Mouse (Mus musculus) thymus, adult 18-20 months (tissue): ENCODE results near the gene Lrp5.
A peak's percentile ranks its signal among the peaks of the same experiment; 100 is the strongest.

Source experiments
- DNase-seq, 2 experiments: peaks; one replicate each; pipeline ENCODE4 v3.0.0; 2022; ENCODE audit warnings: mixed read lengths in 2 of 2

Gene Lrp5

DNA sequence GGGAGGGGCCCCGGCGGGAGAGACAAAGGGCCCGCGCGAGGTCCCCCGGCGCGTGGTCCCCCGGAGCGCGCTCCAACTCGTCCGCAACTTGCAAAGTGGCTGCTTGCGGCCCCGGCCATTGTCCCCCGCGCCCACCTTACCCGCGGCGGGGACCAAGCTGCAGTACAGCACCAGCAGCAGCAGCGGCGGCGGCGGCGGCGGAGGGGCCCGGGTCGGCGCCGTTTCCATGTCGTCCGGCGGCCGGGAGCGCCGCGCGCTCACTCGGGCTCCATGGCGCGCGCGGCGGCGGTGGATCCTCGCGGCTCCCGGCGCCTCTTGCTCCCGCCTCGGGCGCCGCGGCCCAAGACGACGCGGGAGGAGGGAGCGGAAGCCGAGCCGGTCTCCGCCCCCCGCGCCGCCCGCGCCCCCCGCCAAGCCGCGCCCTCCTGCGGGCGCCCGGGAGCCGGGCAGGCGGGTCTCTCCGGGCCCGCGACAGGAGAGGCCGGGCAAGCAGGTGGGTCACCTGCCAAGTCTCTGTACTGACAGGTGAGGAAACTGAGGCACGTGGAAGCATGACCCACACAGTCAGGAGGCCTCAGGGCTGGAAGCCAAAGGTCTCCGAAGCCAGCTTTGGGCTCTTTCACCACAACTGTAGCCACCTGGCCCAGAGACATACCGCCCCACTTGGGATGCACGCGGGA is at the start of gene Lrp5:
TSS of gene Lrp5 (minus strand) at position 350 of the 680 bp plus-strand sequence.
- DNase-seq: peak; percentile 41 to 47

DNA sequence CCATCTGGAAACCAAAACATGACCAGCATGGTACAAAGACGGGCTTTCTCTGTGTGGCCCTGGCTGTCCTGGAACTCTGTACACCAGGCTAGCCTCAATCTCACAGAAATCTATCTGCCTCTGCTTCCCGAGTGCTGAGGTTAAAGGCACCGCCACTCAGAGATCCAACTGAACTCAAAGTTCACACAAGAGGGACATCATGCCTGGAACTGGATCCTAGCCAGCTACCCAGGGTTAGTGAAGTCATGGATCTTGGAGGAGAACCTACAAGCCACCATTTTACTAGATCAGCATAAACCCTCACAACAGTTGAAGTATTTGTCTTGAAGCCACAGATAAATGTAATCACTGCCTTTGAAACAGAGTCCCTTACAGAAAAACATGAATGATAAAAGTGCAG is 49.6 kb upstream of the Lrp5 start:
- no peak for DNase-seq

DNA sequence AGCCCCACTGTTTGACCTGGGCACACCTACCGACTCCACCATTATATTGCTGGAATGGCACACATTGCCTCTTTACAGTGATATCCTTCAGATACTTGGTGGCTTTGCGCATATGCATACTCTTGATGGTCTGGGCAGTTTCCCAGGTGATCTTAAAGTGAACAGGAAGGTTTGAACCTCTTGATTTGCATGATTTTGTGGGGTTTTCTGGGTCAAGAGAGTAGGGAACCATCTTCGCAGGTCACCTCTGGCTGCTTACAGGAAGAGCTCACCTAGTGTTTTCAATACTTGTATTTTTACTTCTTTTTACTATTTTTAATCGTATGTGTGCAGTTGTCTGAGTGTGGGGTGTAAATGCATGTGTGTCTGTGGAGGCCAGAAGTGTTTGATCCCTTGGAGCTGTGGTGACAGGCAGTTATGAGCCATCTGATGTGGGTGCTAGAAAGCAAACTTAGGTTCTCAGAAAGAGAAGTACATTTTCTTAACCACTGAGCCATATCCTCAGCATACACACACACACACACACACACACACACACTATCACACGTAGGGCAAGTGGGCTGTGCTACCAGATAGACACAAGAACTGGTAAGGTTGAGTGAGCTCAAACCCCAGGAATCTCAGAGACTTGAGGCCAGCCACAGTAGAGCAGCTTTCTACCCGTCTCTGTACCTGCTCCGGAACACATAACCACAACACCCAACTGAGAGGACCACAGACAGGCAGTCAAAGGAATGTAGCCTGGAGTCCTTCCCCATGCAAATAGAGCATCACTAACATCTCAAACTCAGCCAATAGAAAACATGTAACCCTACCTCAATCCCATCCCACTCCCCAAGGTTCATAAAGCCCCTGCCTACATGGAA is 44.6 kb upstream of the Lrp5 start:
- peak in 1 of 2 experiments; percentile 29 for DNase-seq

DNA sequence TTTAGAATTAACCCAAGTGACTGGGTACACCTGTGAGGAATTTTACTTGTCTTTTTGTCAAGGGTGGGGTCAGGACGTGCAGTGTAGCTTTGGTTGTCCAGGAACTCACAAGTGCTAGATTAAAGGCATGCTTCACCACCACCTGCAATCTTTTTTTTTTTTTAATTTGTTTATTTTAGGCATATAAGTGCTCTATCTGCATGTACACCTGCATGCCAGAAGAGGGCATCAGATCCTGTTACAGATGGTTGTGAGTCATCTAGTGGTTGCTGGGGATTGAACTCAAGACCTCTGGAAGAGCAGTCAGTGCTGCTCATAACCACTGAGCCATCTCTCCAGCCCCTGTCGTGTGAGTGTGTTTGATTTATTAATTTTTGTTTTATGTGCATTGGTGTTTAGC is 42.5 kb upstream of the Lrp5 start:
- DNase-seq: no peak

DNA sequence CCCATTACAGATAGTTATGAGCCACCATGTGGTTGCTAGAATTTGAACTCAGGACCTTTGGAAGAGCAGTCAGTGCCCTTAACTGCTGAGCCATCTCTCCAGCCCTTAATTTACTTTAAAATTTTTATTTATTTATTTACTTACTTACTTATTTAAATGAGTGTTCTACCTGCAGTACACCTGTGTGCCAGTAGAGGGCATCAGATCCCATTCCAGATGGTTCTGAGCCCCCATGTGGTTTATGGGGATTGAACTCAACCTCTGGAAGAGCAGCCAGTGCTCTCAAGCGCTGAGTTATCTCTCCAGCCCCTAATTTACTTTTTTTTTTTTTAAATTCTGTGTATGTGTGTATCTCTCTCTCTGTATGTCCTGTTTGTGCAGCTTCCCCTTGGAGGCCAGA is 38.4 kb upstream of the Lrp5 start:
- peak; percentile 30 to 36 for DNase-seq

DNA sequence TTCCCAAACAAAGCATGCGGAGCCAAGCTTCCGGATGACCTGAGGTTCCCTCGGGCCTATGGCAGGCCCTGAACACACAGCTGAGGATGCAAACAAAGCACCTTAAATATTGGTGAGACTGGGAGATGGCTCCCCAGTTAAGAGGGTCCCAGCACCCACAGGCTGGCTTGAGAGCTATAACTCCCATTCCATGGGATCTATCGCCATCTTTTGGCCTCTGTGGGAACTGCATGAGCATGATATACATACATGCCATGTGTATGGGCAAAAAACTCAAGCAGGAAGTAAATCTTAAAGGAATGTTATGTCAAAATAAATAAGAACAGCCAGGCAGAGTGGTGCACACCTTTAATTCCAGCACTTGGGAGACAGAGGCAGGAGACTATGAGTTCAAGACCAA is 37.5 kb upstream of the Lrp5 start:
- peak in 1 of 2 experiments; percentile 30 for DNase-seq

DNA sequence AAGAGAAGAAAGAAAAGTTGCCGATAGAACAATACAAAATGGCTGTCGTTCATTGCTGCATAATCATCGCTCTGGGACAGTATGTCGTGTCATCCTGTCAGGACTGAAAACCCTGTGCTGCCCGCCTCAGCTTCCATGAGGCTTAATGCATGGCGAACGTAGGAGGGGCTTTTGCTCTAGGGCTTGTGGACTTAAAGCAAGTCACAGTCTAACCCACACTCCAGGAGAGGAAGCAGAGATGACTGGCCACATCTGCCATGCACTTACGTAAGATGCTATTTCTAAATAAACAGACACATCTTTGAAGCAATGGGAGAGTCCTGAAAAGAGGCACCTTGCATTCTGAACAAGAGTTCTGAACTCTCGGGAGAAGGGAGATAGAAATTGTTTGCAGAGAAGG is 36.8 kb upstream of the Lrp5 start:
- DNase-seq: no peak

DNA sequence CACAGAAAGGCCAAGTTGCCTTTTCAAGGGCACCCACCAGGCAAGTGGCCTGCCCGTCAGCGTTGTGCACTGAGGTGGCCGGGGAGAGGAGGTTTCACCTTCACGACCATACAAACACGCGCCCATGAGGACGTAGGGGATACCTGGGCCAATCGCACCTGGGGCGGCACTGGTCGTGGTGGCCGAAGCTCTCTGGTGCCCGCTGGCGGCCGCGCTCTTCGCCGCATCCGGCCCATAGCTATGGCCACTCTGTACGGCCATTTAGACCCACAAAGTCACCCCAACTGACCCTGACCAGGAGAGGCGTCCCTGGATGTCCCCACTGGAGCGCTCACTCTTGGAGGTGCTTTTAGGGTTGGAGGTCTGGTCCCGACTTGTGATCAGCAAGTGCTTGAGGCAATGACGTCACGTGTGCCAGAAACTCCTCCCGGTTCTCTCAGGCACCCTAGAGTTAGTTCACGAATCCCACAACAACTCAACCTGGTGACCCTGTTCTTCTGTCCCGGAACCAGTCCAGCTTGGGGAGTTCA is 33.1 kb upstream of the Lrp5 start:
- peak in 1 of 2 experiments; percentile 22 for DNase-seq

DNA sequence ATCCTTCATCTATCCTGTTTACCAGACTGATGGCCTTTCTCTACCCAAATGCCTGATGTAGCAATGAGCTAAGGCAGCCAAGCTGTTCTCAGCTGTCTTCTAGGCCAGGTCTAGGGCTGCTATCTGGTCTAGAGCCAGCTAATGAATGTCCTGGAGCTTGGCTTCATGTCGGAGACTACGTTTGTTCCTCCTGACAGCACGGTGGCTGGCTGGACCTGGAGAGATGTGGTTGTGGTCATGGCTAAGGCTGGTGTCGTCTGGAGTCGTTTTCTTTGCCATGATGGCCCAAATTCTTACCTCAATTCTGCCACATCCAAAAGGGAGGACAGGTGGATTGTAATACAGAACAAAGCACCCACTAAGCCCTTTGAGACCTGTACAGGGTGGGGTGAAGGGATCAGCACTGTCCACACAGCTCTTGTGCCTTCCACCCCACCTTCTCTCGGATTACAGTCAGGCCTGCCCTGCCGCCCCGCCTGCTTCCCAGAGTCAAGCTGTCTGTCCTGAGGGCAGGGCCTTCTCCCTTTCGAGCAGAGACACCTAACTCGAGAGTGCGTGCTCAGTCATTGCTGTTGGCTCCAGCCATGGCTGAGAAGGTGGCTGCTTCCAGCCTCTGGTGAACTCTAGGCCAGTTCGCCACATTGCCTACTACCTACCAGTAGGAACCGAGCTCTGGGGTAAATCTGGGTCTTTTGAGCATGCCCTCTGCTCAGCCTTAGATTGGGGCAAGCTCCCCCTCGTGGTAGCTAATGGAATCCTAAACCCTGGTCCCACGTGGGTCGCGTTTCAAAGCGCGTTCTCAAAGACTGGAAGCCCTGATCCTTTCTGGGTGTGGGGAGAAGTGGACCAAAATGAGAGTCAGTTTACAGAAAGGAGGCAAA is 32.4 kb upstream of the Lrp5 start:
- DNase-seq: peak; percentile 12 to 37

DNA sequence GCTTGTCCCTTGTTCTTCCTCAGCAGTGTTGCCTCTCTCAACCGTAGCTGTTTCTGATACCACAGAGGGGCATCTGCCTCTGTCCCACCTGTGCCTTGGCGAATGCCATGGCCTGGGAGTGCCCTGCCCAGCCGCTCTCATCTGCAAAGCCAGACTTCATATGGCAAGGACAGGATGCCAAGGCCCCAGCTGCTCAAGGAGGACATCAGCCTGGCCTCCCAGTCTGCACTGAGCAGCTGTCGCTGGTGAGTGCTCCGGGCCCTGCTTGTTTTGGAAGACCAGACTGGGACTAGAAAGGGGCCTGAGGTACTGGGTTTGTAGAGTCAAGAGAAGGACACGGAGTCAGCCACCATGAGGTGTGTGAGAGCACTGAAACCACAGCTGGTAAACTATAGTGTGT is 28.0 kb upstream of the Lrp5 start:
- DNase-seq: no peak

DNA sequence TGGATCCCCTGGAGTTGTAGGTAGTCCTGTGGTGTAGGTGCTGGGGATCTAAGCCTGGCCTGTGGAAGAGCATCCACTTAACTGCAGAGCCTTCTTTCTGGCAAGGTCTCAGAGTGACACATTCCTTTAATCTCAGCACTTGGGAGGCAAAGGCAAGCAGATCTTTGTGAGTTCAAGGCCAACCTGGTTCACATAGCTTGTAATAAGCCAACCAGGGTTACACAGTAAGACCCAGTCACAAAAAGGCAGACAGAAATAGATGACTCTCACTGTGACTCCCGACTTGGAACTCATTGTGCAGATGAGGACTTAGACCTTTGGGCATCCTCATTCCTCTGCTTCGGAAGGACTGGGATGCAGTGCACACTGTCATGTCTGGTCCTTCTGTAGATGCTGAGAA is 24.1 kb upstream of the Lrp5 start:
- no peak for DNase-seq

DNA sequence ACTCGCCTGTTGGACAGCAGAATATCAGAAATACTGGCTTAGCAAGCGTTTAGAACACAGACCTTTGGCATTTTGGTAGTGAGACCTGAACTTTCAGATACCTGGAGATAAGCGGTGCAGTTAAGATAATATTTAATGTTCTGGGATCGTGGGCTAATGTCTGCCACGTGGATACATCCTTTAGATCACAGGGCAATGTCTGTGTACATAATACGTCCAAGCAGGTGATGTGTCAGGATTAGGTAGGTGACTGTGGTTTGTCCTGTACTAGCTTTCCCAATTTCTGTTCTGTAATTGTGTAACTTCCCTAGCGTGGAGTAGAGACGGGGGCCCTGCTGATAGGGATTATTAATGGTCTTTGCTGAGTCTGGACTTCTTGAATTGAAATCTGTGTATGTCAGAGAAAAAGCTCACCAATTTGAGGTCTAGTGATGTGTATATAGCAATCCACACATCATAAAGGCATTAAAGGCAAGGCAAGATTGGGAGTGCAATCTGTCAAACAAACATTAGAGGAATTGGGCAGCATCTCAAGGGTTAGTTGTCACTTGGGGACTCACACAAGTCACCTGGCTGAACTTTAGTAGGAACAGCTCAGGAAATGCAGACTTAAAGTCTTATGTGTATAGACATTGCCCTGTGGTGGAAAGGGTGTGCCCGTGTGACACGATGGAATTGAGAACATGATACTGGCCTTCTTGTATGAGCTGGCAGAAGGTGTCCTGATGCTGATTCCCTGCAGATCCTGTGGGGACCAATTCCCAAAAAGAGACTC is 22.8 kb upstream of the Lrp5 start:
- DNase-seq: no peak

DNA sequence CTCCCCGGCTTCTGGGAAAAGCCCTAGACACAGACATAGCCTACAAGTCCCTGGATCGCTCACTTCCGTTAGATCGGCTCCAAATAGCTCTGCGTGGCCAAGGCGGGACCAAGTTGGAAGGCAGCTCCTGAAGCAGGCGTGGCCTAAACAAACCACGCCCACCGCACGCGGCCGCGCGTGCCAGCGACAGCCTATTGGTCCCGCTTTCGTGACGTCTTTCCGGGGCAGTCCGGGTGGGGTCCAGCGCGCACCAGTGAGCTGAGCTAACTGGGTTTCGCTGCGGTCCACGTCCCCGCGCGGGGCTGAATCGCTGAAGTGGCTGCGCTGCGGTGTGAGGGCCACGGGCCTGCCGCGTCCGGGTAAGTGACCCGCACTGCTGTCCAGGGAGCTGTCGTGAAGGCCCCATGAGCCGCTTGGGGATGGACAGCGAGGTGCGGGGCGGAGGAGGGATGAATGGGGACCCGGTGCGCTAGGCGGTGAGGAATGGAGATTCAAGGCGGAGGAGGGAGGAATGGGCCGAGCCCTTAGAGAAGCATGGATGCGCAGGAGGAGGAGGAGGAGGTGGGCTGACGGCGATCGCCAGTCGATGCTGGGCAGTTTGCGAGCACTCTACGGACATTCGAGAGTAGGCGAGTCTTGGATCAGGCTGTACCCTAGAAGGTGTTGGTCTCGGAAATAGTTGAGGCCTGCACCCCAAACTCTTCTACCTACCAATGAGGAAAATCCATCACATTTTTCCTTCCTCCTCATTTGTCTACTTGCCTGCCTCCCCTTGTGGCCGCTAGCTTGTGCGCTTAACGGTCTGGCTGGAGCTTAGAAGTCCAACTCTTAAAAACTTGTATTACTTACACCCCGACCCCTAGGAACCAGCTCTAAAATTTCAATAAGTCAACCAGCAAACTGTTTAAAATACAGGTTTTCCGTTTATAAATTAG is 22.0 kb upstream of the Lrp5 start, which contains the start of gene 1810055G02Rik:
TSS of gene 1810055G02Rik (plus strand) at position 216 of the 935 bp plus-strand sequence.
- peak; percentile 89 to 91 for DNase-seq

DNA sequence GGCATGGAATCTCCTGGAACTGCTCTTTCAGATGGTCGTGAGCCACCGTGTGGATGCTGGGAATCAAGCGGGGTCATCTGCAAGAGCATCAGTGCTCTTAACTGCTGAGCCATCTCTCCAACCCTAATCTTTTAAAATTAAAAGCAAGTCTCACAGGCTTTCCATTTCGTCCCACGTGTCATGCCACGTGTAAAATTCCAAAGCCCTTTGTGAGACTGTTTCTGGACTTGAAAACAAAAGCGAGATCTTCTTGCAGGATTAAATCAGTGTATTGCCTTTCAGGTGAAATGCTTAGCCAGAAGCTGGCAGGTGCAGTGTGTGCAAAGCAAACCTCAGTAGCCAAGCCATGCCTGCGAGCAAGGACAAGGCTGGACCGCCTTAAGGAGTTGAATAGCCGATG is 21.2 kb upstream of the Lrp5 start:
- DNase-seq: no peak

DNA sequence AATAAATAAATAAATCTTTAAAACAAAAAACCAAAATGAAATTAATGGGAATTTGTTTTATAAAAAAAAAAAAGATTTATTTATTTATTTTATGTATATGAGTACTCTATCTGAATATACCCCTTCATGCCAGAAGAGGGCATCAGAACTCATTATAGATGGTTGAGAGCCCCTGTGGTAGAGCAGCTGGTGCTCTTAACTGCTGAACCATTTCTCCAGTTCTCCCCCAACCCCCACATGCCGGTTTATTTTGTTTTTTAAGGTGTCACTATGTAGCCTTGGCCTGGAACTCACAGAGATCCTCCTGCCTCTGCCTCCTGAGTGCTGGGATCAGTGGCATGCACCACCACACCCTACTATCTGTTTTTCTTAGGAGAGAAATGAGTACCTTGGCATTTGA is 19.9 kb upstream of the Lrp5 start:
- DNase-seq: no peak

DNA sequence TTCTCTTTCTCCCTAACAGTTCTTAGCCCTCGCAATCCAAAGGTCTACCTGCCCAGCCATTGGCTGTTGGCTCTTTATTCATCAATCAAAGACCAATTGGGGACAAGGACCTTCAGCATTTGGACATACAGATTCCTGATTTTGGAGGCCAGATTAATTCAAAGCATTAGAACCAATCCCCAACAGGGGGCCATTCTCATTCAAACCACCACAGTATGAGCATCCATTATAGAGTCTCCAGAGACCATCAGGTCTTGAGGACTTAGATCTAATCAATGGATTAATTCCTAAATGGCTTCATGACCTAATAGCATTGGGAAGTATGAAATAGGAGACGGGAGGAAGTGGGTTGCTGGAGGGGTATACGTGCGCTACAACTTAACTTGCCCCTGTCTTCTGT is 16.1 kb upstream of the Lrp5 start:
- DNase-seq: no peak

DNA sequence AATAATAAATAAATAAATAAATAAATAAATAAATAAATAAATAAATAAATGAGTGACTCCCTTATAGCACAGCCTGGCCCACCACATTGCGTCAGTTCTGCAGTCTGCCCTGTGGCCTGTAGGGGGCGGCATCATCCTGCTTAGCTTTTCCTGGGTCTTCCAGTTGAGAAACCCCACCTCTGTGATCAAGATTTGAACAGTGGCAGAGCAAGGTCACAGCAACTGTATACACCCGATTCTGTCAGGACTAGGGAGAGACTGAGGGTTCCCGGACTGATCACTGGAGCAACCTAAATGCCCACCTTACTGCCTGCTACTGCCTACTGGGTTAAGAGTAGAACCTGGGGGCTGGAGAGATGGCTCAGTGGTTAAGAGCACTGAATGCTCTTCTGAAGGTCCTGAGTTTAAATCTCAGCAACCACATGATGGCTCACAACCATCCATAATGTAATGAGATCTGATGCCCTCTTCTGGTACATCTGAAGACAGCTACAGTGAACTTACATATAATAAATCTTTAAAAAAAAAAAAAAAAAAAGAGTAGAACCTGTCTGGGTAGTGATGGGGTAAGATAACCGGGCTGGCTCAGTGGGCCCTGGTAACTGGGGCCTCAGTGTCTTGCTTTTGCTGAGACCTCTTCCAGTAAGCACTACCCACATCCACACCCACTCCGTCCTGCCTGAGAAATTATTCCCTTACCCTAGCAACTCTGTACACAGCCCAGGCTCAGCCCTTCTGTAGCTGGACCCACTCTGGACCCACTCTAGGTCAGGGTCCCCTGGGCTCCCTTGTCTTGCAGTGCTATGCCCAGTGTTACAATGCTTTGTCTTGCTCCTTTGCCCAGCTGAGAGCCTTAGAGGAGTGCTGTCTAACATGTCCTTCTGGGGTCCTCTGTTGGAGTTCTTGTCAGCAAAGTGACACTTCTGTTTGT is 13.4 kb upstream of the Lrp5 start:
- peak; percentile 60 to 74 for DNase-seq

DNA sequence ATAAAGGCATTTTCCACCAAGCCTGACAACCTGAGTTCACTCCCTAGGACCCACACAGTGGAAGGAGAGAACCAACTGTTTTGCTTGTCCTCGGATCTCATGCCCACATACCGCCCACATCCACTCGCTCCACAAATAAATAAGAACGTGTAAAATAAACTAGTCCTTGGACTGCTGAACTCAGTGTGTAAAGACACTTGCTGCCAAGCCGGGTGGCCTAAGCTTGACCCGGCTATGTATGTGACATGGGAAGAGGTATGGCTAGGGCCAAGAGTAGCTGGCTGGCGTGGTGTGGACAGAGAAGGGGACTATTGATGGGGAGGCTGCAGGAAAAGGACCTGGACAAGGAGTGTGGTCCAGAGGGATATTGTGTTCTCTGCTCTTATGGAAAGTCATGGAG is 11.7 kb upstream of the Lrp5 start:
- no peak for DNase-seq

DNA sequence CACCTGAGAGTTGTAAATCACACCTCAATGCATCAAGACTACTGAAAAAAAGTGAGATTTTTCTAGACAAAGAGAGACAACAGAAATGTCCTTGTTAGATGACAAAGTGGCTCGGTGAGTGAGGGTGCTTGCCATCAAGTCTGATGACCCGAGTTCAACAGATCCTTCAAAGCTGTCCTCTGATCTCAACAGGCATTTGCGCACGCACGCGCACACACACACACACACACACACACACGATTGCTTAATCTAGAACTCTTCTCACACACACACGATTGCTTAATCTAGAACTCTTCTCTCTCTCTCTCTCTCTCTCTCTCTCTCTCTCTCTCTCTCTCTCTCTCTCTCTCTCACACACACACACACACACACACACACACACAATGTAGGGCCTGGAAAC is 9.6 kb upstream of the Lrp5 start:
- DNase-seq: no peak

DNA sequence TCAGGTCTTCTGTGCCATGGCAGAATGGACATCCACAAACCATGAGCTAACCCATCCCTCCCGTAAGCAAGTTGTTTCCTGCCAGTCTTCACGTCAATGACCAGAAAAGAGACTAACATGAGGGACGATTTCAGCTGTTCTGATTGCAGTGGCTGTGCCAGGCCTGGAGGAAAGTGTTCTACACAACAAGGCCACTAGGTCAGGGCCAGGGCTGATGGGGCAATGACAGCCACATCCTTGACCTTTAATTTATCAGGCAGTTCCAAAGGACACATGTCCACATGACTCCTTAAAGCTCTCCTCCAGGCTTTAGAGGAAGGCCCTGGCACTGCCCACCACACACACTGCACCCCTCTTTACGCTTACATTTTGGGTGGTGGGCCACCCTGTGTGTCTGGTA is 9.1 kb upstream of the Lrp5 start:
- no peak for DNase-seq
